Mouse (Mus musculus) intestine, embryonic 15.5 days (tissue): ENCODE measurements around the gene Gm48551. TPM values are rescaled to one million over a fixed set of nuclear protein-coding genes. Genes with fewer than 3 reads are reported as not detected.

Experiments used
- ATAC-seq: fragments of 200-750 bp; cut with Nextera tagmentation; 2 replicates; pipeline ENCODE4 v1.8.0; 2017; ENCODE audit warnings: moderate TSS enrichment, moderate library complexity
- H3K27ac ChIP-seq: fragments of 300-500 bp; sonication (generic); 2 replicates; pipeline ENCODE4 v1.5.1; 2015; ENCODE audit warnings: mild to moderate bottlenecking, inconsistent platforms
- H3K27me3 ChIP-seq: fragments of 300-500 bp; sonication (generic); replicated peaks from 2 replicates; pipeline ENCODE4 v1.6.1; 2015; ENCODE audit warnings: inconsistent platforms
- H3K36me3 ChIP-seq: fragments of 300-500 bp; sonication (generic); 2 replicates; pipeline ENCODE4 v1.6.1; 2015; ENCODE audit warnings: inconsistent platforms
- H3K4me1 ChIP-seq: fragments of 300-500 bp; sonication (generic); replicated peaks from 2 replicates; pipeline ENCODE4 v1.6.1; 2015; ENCODE audit warnings: inconsistent platforms
- H3K4me2 ChIP-seq: fragments of 300-500 bp; sonication (generic); replicated peaks from 2 replicates; pipeline ENCODE4 v1.6.1; 2015; ENCODE audit warnings: mild to moderate bottlenecking, inconsistent platforms
- H3K4me3 ChIP-seq: fragments of 300-500 bp; sonication (generic); replicated peaks from 2 replicates; pipeline ENCODE4 v1.5.1; 2015; ENCODE audit warnings: inconsistent platforms
- H3K9ac ChIP-seq: fragments of 300-500 bp; sonication (generic); 2 replicates; pipeline ENCODE4 v1.6.1; 2015; ENCODE audit warnings: inconsistent platforms
- H3K9me3 ChIP-seq: fragments of 300-500 bp; sonication (generic); 2 replicates; pipeline ENCODE4 v1.6.1; 2016; ENCODE audit warnings: inconsistent platforms
- WGBS: fragments of 180-500 bp; shearing (Covaris S2); methylation state at CpG from one replicate; pipeline ENCODE4 v1.1.7; 2015; 5-methylcytosine and 5-hydroxymethylcytosine counted together
- polyA plus RNA-seq: library from polyadenylated mRNA; unstranded; fragments of >200 nt; fragmentation: Nextera tagmentation; extraction: Ambion mirVana; gene quantifications from 2 replicates; pipeline ENCODE4 v1.2.1, GENCODE M21; 2015

The Gm48551 gene
- polyA plus RNA-seq, 1 experiment from 2014 or later: 2.8 TPM

- Histone ChIP-seq H3K4me1 (peaks cover 40% of the 10 kb centered on the region), H3K9me3 (no peaks in the 10 kb centered on the region), H3K4me3 (peak overlapping the region; percentile 66), H3K27me3 (no peaks in the 10 kb centered on the region), H3K36me3 (no peaks in the 10 kb centered on the region), H3K9ac (peak overlapping the region; percentile 73), H3K27ac (peak overlapping the region; percentile 51), H3K4me2 (peak overlapping the region; percentile 85)
- WGBS: 2% methylated on average over 17 of the region's 33 CpGs
- ATAC-seq: no peak
Observed at GRCm38 (mm10) chr10:81426081-81426671, 41.9 kb downstream of the Gm48551 start.

- under 1% methylated on average over 38 of the region's 38 CpGs for WGBS
- Histone ChIP-seq H3K9ac (peak overlapping the region; percentile 73), H3K4me2 (peak overlapping the region; percentile 85), H3K9me3 (no peaks in the 10 kb centered on the region), H3K27me3 (no peaks in the 10 kb centered on the region), H3K4me1 (peaks cover 44% of the 10 kb centered on the region), H3K36me3 (no peaks in the 10 kb centered on the region), H3K27ac (peak overlapping the region; percentile 48; the same call in 1 of the 2 replicates), H3K4me3 (peak overlapping the region; percentile 66)
- ATAC-seq: no peak
Observed at GRCm38 (mm10) chr10:81426897-81427296, 42.6 kb downstream of the Gm48551 start.

GRCm38 (mm10) chr10:81427327-81427726 is 43.1 kb downstream of the Gm48551 start:
- no peak overlapping the region for H3K27ac ChIP-seq
- ATAC-seq: no peak

DNA sequence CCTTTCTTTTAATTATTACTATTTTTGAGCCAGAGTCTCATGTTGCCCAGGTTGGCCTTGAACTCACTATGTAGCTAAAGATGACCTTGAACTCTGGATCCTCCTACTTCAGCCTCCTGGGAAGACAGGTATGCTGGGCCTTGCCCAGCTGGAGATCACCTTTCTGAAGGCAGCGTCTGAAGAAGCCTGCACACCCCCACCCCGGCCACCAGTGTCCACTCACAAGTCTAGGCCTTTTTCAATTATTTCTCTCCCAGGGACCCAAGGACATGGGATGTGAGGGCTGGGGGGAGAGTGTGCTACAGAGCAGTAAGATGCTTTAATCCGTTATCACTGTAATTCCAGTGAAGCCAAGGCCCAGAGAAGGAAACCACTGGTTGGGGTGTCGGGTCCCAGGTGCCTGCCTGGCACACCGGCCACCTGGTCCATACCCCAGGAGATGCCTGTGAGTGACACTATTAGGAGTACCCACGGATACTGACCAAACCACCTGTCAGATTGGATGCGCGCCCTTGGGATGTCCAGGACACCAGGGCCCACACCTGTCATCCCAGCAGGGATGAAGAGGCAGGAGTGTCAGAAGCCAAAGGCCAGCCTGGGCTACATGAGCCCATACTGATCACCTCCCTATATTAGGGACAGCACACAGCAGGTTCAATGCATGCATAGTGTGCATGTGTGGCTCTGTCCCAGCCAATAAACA is 43.7 kb downstream of the Gm48551 start:
- 81% methylated on average over 8 of the region's 8 CpGs for WGBS
- Histone ChIP-seq H3K27me3 (no peaks in the 10 kb centered on the region), H3K9me3 (no peaks in the 10 kb centered on the region), H3K36me3 (no peaks in the 10 kb centered on the region), H3K4me2 (no peak overlapping the region), H3K4me3 (no peak overlapping the region), H3K27ac (no peak overlapping the region), H3K4me1 (peaks cover 49% of the 10 kb centered on the region), H3K9ac (no peak overlapping the region)
- no peak for ATAC-seq

More at GRCm38 (mm10) chr10:81427327-81427726, 43.1 kb downstream of the Gm48551 start:
- WGBS: 35% methylated on average over 3 of the region's 3 CpGs
- Histone ChIP-seq H3K9ac (peak overlapping the region; percentile 73; the same call in 1 of the 2 replicates), H3K4me3 (peak overlapping the region; percentile 66), H3K36me3 (no peaks in the 10 kb centered on the region), H3K9me3 (no peaks in the 10 kb centered on the region), H3K4me2 (peak overlapping the region; percentile 85), H3K4me1 (peaks cover 45% of the 10 kb centered on the region), H3K27me3 (no peaks in the 10 kb centered on the region)

GRCm38 (mm10) chr10:81428507-81428870 is 44.2 kb downstream of the Gm48551 start:
- Histone ChIP-seq H3K36me3 (no peaks in the 10 kb centered on the region), H3K27ac (no peak overlapping the region), H3K4me2 (no peak overlapping the region), H3K9me3 (no peaks in the 10 kb centered on the region), H3K4me1 (peaks cover 55% of the 10 kb centered on the region), H3K27me3 (no peaks in the 10 kb centered on the region), H3K9ac (no peak overlapping the region), H3K4me3 (no peak overlapping the region)
- ATAC-seq: no peak
- WGBS: 86% methylated on average over 7 of the region's 7 CpGs

DNA sequence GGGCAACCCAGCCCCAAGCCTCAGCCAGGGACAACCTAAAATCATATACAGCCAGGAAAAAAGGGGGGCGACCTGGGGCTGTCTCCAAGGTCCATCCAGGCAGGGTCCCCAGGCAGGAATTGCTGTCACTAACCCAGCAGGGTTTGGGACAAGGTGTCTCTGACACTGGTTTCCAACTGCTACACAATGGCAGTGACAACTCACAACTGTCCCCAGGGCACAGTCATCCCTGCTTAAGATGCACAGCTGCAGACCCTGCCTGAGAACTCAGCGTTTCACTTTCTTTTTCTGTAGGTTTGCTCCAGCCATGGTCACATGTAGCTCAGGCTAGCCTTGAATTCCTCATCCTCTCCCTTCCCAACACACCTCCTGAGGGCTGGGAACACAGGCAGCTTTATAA is 44.8 kb downstream of the Gm48551 start:
- no peak for ATAC-seq
- Histone ChIP-seq H3K4me1 (peaks cover 57% of the 10 kb centered on the region), H3K9ac (no peak overlapping the region), H3K27me3 (no peaks in the 10 kb centered on the region), H3K4me2 (peak overlapping the region; percentile 95), H3K36me3 (no peaks in the 10 kb centered on the region), H3K4me3 (peak overlapping the region; percentile 74; the same call in 1 of the 2 replicates), H3K9me3 (no peaks in the 10 kb centered on the region), H3K27ac (0 out of 2 replicates have a peak overlapping the region, but pooled peaks have one; percentile 91)
- WGBS: 38% methylated on average over 2 of the region's 2 CpGs

GRCm38 (mm10) chr10:81429605-81430061 is 45.4 kb downstream of the Gm48551 start:
- H3K36me3 ChIP-seq: no peaks in the 10 kb centered on the region
- peak overlapping the region; percentile 74 for H3K4me3 ChIP-seq
- H3K4me2 ChIP-seq: peak overlapping the region; percentile 95
- H3K9ac ChIP-seq: peak overlapping the region; percentile 76
- ATAC-seq: peak; percentile 50
- 0 out of 2 replicates have a peak, but pooled peaks cover 2% of the 10 kb centered on the region for H3K27me3 ChIP-seq
- peaks cover 53% of the 10 kb centered on the region for H3K4me1 ChIP-seq
- WGBS: under 1% methylated on average over 20 of the region's 20 CpGs
- H3K27ac ChIP-seq: peak overlapping the region; percentile 91
- H3K9me3 ChIP-seq: no peaks in the 10 kb centered on the region

DNA sequence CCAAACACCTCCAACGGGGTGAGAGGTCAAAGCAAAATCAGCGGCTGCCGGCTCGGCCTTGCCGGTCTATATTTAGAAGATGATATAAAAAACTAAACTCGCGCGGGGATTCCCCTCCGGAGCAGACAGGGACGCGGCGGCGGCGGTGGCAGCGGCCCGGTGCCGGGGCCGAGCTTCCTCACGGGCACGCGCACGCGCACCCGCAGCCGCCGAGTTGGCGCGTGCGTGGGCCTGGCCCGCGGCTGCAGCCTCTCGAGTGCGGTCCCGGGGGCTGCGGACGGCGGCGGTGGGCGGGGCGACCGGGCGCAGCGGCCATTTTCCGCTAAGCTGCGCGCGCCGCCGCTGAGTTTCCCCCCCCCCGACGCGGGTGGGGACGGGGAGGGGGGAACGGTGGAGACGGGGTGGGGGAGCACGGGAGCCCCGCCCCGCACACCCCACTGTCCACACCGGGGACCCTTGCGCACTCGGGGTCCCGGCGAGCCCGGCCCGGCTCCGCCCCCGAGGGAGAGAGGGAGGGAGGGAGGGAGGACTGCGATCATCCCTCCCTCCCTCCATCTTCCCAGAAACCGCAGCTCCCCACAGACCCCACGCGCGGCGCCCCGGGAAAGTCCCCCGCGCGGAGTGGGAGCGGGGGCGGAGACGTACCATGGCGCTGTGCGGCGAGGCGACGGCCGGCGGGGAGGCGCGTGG is 46.0 kb downstream of the Gm48551 start:
- under 1% methylated on average over 48 of the region's 89 CpGs for whole genome bisulfite sequencing
- Histone ChIP-seq H3K27ac (peak overlapping the region; percentile 91), H3K9me3 (no peaks in the 10 kb centered on the region), H3K4me2 (peak overlapping the region; percentile 95), H3K9ac (peak overlapping the region; percentile 76), H3K27me3 (0 out of 2 replicates have a peak, but pooled peaks cover 3% of the 10 kb centered on the region), H3K4me1 (peaks cover 48% of the 10 kb centered on the region), H3K4me3 (peak overlapping the region; percentile 74), H3K36me3 (no peaks in the 10 kb centered on the region)
- peak; percentile 20 for ATAC-seq

DNA sequence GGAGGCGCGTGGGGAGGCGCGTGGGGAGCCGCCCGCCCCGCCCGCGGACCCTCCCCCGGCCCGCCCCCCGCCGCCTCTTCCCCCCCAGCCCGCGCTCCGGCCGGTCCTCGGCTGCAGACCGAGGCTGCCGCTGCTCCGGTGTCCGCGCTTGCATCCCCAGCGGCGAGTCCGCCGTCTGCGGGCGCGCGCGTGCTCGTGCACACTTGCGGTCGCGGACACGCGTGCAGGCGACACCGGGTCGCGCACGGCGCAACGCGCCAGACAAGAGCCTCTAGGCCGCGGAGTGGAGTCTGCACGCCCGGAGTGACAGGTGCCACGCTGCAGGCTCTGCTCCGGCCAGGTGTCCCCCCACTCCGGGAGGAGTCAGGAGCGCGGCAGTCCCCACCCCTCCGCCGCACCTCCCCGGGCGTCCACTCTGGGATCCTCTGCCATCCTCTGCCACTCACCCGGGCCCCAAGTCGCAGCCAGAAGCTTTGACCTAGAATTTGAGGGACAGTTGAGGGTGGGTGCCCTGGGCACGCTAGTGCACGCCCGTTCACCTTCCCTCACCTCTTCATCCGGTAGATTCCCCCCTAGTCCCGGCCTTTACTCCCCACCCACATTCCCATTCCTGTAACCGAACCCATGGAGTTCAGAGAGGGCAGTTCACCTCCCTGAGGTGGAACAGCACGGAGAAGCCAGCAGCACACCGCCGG is 46.7 kb downstream of the Gm48551 start:
- Histone ChIP-seq H3K4me3 (peak overlapping the region; percentile 74), H3K4me2 (peak overlapping the region; percentile 95), H3K9me3 (no peaks in the 10 kb centered on the region), H3K4me1 (peaks cover 44% of the 10 kb centered on the region), H3K9ac (peak overlapping the region; percentile 76), H3K27me3 (0 out of 2 replicates have a peak, but pooled peaks cover 5% of the 10 kb centered on the region), H3K36me3 (no peaks in the 10 kb centered on the region), H3K27ac (peak overlapping the region; percentile 91)
- ATAC-seq: peak; percentile 17
- WGBS: 2% methylated on average over 53 of the region's 70 CpGs

- peak overlapping the region; percentile 74; the same call in 1 of the 2 replicates for H3K4me3 ChIP-seq
- H3K27me3 ChIP-seq: 0 out of 2 replicates have a peak, but pooled peaks cover 7% of the 10 kb centered on the region
- no peaks in the 10 kb centered on the region for H3K9me3 ChIP-seq
- H3K4me1 ChIP-seq: peaks cover 44% of the 10 kb centered on the region
- no peaks in the 10 kb centered on the region for H3K36me3 ChIP-seq
- peak overlapping the region; percentile 95 for H3K4me2 ChIP-seq
- WGBS: 15% methylated on average over 15 of the region's 15 CpGs
- H3K9ac ChIP-seq: no peak overlapping the region
- ATAC-seq: no peak
- no peak overlapping the region for H3K27ac ChIP-seq
Observed at GRCm38 (mm10) chr10:81431526-81432168, 47.4 kb downstream of the Gm48551 start.

GRCm38 (mm10) chr10:81432169-81432867 is 48.1 kb downstream of the Gm48551 start:
- Histone ChIP-seq H3K36me3 (no peaks in the 10 kb centered on the region), H3K27me3 (0 out of 2 replicates have a peak, but pooled peaks cover 7% of the 10 kb centered on the region), H3K4me1 (peaks cover 41% of the 10 kb centered on the region), H3K9me3 (no peaks in the 10 kb centered on the region), H3K27ac (no peak overlapping the region), H3K9ac (no peak overlapping the region), H3K4me2 (peak overlapping the region; percentile 61), H3K4me3 (no peak overlapping the region)
- 63% methylated on average over 21 of the region's 21 CpGs for WGBS
- no peak; the same call in 1 of the 2 replicates for ATAC-seq
